8 mouse cellular contexts compared by ENCODE assay signal in the genomic region with DNA sequence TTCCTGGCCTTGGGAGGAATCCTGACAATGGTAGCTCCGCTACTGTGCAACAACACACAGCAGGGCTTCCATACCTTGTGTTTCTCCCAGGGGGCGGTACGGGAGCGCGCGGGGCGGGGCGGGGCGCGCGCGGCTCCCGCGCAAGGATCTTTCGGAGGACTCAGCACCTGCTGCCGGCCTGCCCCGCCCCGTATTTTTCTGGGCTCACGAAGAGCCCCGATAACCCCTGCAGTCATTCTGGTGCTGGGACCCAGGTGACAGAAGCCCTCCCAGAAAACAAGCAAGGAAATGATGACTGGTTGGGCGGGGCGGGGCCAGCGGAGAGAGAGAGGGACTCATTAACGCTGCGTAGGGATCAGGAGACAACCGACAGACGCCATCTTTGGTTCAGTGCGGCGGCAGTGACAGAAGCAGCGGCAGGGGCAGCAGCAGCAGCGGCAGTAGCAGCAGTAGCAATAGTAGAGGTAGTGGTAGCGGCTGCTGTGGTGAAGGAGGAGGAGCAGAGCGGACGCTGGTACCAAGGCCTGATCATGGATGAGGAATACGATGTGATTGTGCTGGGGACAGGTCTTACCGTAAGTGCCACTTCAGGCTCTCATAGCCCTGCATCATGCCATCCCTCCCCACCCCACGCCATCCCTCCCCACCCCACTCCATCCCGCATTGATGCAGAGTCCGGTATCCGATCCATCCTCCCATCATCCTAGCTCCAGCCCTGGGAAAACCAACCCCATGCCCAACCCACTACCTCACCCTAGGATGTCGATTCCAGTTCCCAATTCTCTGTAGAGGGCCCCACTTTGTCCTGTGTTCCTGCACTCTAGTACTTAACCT. TPM values are rescaled to one million over a fixed set of nuclear protein-coding genes. Genes with fewer than 3 reads are reported as not detected.
A peak's percentile ranks its signal among the peaks of the same experiment; 100 is the strongest.
DNase-seq lines count a peak whose midpoint lies in the region; ATAC-seq and TF ChIP-seq lines count a peak whose summit lies in the region.

A gene (plus strand): TSS at position 132 of the 834 bp plus-strand sequence.

- peak; percentile 64 for DNase-seq in gastrocnemius, postnatal 10 days
- DNase-seq in induced T-regulatory cell, adult 2 months (ENCODE audit: low read depth): peak; percentile 90
- DNase-seq in left cerebral cortex, postnatal 10 days (ENCODE audit: extremely low spot score in 1 of 2, low spot score in 2 of 2): peak; percentile 55 to 80
- DNase-seq in right cerebral cortex, postnatal 14 days: peak; percentile 65
- peak; percentile 63 for DNase-seq in urinary bladder, postnatal 25 days (ENCODE audit: low spot score)

- ATAC-seq in activated CD4-positive, CD25-positive, alpha-beta regulatory T cell, adult 4 months: peak; percentile 77
- ATAC-seq in megakaryocyte progenitor cell, adult 5-6 weeks (replicated peaks; ENCODE audit: poor library complexity): peak; percentile 94

- peak; percentile 89 for TF ChIP-seq POLR2A in cortical plate, adult 2 months (IDR thresholded peaks at IDR 0.05; ENCODE audit: extremely low read depth, insufficient read depth, low read length)

- intact Hi-C loops in left cerebral cortex, postnatal 10 days (cut with DNase I): no loop called here

- H3K4me1 ChIP-seq in cortical plate, adult 2 months (ENCODE audit: control insufficient read depth, insufficient read depth, low read length): peaks cover 2% of the 10 kb centered on the region; the same call in 1 of the 2 replicates

- H3K27ac ChIP-seq in cortical plate, adult 2 months (ENCODE audit: insufficient read depth, low read length): peak within 1 kb of the TSS; percentile 96

- no peak for TF ChIP-seq CTCF in cortical plate, adult 2 months (IDR thresholded peaks at IDR 0.05; ENCODE audit: extremely low read depth, insufficient read depth, low read length)

- peak within 1 kb of the TSS; percentile 99 for H3K4me3 ChIP-seq in cortical plate, adult 2 months (ENCODE audit: insufficient read depth, low read length)

RNA-seq across cellular contexts. Expression of the gene that starts here (rescaled TPM):
- 100 to 1,000 TPM; 176 to 227 TPM for polyA plus RNA-seq in activated CD4-positive, CD25-positive, alpha-beta regulatory T cell, adult 4 months (2017; shearing (Covaris generic))
- 792 and 862 TPM in 2 replicates for polyA plus RNA-seq in cortical plate, adult 2 months (2012; rRNA removed)
- total RNA-seq in gastrocnemius, postnatal 10 days (2021): 10 to 100 TPM; 44.8 to 50.9 TPM
- 100 to 1,000 TPM; 705 to 729 TPM for total RNA-seq in left cerebral cortex, postnatal 10 days (2021)
- 56.8 and 79.4 TPM in 2 replicates for total RNA-seq in megakaryocyte progenitor cell, adult 5-6 weeks (2015)
- total RNA-seq in megakaryocyte progenitor cell, adult 5-6 weeks (2017): 22.8 and 22.9 TPM in 2 replicates

Comparison
In these comparisons a context has a peak if more than half of its experiments do, and no peak if none do; other contexts are left out.
1. Peak in every context shown above with its lines: DNase-seq, ATAC-seq, H3K4me3 ChIP-seq and H3K27ac ChIP-seq.
2. RNA of the gene that starts here (total RNA-seq): 705 to 729 TPM in left cerebral cortex, postnatal 10 days; 22.8 to 79.4 TPM in megakaryocyte progenitor cell, adult 5-6 weeks and 44.8 to 50.9 TPM in gastrocnemius, postnatal 10 days; every median in the first group is over 4 times any median in the second.